Mouse (Mus musculus) cerebellum, adult 9-11 months (tissue): ENCODE measurements around the gene Zfp174.
"Not testable (repeated sequence)": the region's sequence is repeated elsewhere in the genome, so short reads cannot be mapped to it uniquely, and the experiment has no call there.

Source experiments
- DNase-seq: peaks from one replicate; pipeline ENCODE4 v3.0.0; 2022

Zfp174 gene

DNA sequence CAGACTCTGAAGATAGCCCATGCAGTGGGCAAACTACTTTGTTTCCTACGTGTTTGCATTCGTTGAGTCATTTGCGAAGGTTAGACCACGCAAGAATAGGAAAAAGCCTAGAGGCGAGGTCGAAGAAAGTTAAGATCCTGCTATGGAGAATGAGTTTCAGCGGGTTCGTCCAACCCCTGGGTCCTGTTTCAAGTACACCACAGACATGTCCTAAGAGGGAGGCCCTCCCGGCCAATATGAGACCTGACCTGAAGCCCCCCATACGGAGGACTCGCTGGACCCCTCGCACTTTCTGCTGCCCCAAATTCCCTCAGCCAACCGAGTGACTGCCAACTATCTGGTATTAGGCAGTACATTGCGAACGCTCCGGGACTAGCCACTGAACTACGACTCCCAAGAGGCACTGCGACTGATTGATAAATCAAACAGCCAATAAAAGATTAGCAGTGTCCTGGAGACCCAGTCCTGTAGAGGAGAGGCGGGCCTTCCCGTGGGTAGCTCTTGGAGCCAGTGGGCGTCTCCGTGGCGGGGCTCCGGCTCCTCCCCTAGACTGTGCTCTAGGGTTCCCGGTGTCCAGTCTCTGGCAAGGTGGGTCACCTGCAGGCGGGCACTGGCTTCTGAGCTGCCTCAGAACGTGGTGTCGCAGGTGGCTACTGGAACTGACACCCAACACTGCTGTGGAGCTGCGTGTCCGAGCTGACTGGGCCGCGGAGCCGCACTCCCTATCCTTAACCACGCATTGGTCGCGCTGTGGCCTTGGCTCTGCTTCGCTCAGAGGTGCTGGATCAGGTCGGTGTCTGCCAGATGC lies at the start of gene Zfp174:
Gene Zfp174, plus strand, starts transcription at position 558 of the 808 bp plus-strand sequence.
- DNase-seq: peak; percentile 98

DNA sequence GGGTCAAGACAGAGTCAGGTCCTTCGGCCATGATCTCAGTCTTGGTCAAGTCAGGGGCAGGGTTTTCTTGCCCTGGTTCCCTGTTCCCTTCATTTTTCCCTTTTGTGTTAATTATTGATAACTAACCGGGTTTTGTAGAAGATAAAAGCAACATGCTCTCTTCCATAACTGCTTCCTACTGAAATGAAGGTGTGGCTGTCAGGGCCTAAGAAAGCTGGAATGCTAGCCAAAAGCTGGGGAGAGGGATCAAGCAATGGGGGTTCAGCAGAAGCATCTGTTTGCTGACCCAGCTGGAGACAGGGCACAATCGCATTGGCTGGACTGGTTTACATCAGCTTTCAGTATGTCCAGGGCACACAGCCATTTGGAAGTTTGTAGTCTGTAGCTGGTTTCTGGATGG lies 38.9 kb upstream of the Zfp174 start:
- no peak for DNase-seq

DNA sequence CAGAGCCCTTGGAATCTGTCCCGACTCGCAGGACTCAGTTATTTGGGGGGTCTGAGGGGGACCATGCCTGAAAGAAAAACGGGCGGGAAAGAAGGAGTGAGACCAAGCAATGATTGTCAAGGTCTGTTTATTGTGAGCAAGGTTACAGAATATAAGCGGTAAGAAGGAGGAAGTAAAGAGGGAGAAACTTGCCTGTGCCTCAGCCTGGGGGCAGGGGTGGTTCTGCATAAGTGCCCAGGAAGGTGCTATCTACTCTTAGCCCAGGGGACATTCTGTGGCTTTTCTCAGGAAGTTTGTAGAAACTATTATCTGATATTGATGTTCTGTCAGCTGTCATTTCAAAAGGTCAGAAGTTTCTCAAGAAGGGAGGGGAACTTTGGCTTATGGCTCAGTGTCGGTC lies 32.4 kb upstream of the Zfp174 start:
- DNase-seq: not testable (repeated sequence)

DNA sequence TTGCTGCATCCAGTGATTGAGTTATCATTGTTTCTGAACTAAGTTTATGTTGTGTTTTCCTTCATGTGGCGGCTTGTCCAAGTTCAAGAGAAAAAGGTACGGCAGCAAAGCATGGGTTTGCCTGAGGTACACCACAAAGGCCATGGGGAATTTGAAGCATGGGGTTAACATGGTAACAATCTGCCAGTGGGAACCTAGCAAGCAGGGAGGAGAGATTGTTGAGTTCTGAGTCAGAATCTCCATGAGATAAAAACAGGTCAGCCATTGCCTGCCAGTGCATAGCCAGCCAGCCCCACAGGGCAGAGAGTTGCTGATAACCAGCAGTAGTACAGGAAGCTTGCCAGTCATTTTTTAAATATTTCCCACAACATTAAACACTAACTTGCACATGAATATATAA lies 26.9 kb upstream of the Zfp174 start:
- DNase-seq: no peak

DNA sequence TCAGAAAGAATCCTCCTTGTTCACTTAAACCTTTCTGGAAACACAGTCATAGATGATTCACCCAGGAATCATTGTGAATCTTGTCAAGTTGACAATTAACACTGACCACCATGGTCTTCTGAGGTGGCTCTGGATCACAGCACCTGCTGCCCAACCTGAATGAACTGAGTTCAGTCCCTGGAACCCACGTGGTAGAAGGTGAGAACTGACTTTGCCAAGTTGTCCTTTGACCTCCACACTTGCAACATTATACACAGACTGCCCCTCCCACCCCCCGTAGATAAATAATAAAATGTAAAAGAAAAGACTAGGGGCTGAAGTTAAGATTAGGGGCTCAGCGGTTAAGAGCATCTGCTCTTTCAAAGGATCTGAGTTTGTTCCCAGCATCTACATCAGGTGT lies 19.0 kb upstream of the Zfp174 start:
- no peak for DNase-seq

DNA sequence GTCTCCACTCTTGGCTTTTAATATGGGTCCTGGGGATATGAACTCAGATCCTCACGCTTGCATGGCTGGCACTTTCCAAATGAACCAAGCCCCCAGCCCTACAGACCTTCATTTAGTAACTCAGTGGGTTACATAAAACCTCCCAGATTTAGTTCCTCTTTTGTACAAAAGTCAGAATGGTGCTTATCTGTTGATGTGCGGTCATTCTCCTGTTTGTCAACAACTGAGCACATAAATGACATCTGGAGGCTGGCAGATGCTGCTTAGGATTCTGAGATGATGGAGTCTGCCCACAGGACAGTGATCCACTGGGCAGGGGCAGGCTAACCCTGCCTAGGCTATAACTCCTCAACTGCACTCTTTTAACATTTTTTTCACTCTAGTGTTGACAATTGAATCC lies 17.3 kb upstream of the Zfp174 start:
- no peak for DNase-seq

DNA sequence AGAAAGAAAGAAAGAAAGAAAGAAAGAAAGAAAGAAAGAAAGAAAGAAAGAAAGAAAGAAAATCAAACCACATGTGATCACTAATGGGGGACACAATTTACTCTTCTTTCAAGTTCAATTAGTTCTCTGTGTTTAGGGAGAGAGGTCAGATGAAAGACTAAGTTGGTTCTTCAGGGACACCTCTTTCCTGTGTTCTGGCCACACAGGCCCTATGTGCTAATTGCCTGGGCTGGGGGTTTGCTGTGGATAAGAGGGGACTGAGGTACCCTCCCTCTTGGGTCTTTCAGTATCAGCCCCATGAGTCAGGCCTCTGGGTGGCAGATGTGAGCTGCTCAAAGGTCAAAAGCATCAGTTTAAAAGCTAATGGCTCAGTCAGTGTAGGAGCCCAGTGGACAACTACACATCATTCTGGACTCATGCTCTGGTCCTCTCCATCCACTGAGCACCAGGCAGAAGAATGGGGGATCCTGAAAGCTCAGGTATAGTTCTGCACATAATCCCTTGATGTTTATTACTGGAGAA lies 16.4 kb upstream of the Zfp174 start, which contains the start of gene Olfr15:
Gene Olfr15, plus strand, starts transcription at position 291 of the 522 bp plus-strand sequence.
- no peak for DNase-seq

DNA sequence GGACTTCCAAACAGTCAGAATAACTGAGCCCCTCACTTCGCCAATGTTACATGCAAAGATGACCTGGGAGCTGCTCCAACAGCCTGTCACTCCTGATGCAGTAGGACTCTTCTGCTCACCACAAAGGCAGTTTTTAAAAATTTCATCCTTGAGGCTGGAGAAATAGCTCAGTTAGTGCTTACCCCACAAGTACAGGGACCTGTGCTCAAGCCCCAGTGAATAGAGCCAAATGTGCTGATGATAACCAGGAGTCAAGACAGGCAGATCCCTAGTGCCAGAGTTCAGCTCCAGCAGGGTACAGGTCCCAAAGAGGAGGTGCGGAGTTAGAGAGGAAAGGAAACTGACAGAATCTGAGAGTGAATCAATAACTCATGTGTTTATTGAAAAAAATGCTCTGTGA lies 11.6 kb upstream of the Zfp174 start:
- no peak for DNase-seq

DNA sequence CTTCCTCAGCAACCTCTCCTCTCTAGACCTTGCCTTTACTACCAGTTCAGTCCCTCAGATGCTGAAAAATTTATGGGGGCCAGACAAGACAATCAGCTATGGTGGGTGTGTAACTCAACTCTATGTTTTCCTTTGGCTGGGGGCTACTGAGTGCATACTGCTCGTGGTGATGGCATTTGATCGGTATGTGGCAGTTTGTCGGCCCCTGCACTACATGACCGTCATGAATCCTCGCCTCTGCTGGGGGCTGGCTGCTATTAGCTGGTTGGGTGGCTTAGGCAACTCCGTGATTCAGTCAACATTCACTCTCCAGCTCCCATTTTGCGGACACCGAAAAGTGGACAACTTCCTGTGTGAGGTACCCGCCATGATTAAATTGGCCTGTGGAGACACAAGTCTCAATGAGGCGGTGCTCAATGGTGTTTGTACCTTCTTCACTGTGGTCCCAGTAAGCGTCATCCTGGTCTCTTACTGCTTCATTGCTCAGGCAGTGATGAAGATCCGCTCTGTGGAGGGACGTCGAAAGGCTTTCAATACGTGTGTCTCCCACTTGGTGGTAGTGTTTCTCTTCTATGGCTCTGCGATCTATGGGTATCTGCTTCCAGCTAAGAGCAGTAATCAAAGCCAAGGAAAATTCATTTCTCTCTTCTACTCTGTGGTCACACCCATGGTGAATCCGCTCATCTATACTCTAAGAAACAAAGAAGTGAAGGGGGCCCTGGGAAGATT lies 7.7 kb upstream of the Zfp174 start:
- no peak for DNase-seq

DNA sequence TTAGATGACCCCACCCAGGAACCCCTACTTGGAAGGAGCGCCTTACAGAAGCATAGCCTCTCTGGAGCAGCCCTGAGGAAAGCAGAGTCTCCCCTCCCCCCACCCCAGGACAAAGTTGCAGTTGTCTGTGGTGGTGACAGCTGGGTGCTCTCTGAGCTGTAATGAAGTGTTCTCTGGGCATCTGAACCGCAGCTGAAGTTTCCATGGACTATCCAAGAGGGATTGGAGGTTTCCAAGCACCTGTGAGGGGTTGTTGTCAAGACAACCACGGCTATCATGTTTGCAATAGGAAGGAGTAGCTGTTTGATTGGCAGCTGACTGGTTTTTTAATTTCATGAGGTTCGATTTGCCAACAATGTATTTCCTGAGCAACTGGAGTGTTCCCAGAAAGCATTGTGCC lies 4.1 kb upstream of the Zfp174 start:
- no peak for DNase-seq

DNA sequence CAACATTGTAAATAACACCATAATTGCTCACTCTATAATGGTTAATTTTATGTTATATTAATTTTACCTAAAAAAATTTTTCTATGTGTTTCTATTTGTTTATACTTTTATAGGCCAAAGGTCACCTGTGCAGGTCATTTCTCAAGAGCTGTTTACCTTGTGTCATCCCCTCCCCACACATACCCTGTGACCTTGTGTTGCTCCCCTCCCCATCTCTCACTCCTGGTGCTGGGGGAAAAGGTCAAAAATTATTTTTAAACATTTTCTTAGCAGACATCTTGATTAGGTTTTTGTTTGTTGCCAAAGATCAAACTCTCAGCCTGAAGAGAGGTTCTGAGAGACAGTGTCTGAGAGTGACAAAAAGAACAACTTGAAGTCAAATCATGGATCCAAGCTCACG lies 3.3 kb upstream of the Zfp174 start:
- DNase-seq: no peak

DNA sequence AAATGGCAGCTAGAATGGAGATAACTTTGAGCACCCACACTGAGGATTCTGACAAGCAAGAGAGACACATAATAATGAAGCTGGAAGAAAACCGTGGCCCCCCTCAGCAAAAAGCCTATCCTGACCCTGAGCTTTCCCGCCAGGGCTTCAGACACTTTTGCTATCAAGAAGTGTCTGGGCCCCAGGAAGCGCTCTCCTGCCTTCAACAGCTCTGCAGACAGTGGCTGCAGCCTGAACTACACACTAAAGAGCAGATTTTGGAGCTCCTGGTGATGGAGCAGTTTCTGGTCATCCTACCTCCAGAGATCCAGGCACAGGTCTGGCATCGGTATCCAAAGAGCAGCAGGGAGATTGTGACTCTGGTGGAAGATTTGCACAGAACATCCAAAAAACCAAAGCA lies 803 bp downstream of the Zfp174 start:
- no peak for DNase-seq

DNA sequence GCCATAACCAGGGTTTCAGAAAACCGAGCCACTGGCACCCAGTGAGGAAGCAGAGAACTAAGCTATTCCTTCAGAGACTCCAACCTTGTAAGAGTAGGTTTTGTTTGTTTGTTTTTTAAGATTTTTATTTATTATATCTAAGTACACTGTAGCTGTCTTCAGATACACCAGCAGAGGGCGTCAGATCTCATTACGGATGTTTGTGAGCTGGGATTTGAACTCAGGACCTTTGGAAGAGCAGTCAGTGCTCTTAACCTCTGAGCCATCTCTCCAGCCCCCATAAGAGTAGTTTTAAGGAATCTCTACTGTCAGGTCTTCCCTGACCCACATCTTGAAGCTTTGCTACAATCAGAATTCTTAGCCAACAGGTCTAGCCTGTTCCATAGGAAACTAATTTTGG lies 1.3 kb downstream of the Zfp174 start:
- DNase-seq: no peak

DNA sequence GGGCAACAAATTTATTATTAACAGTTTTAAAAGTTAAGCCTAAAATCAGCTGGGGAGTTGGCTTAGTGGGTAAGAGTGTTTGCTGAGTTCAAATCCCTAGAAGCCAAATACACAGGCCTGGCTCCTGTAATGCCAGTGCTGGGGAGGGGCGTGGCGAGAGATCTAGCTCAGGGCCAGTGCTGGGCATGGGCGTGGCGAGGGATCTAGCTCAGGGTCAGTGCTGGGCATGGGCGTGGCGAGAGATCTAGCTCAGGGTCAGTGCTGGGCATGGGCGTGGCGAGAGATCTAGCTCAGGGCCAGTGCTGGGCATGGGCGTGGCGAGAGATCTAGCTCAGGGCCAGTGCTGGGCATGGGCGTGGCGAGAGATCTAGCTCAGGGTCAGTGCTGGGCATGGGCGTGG lies 4.2 kb downstream of the Zfp174 start:
- not testable (repeated sequence) for DNase-seq

DNA sequence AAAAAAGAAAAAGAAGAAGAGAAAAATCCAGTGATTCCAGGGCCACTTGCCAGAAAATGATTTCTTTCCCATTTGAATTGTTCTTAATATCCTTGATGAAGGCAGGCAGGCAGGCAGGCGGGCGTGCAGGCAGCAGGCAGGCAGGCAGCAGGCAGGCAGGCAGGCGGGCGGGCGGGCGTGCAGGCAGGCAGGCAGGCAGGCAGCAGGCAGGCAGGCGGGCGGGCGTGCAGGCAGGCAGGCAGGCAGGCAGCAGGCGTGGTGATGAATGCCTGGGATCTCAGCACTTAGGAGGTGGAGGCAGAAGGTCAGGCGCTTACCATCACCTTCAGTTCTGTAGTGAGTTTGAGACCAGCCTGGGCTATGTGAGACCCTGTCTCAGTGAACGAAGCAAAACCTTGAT lies 5.5 kb downstream of the Zfp174 start:
- no peak for DNase-seq

DNA sequence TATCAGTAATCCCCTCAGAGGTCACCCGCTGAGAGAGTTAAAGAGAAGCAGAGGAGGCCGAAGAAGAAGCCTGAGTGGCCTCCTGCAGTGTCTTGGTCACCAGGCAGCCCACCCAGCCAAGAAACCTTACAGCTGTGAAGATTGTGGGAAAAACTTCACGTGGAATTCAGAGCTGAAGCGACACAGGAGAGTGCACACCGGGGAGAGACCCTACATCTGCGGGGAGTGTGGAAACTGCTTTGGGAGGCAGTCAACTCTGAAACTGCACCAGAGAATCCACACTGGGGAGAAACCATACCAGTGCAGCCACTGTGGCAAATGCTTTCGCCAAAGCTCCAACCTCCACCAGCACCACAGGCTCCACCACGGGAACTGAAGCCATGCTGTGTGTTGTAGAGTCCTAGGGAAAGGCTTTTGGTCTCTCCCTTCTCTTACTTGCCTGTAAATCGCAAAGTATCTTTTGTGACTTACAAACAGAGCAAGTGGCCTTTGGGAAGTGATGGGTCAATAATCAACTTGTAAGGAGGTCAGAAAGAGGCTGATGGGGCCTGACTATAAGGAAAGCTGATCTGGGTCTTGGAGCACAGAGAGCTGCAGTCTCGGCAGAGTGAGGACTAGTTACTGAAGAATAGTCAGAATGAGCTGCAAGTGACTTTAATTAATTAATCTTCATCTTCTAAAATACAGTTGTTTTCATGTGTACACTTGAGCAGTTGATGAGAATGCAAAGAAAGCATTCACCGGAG lies 7.5 kb downstream of the Zfp174 start:
- no peak for DNase-seq

DNA sequence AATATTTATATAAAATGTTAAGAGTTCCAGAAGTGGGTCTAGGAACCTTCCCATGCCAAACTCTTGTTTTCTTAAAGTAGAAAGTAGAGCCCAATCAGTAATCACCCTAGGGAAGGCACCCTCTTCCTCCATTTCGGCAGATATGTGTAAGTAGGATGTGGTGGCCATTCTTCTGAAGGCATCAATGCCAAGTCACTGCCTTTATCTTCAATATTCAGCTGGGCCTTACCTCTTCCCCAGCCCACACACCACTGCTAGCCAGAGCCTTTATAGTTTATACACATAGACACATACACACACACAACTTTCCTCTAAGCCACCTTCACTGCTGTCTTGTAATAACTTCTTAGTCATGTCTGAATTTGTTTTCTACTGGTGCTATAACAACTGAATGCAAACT lies 8.7 kb downstream of the Zfp174 start:
- no peak for DNase-seq

DNA sequence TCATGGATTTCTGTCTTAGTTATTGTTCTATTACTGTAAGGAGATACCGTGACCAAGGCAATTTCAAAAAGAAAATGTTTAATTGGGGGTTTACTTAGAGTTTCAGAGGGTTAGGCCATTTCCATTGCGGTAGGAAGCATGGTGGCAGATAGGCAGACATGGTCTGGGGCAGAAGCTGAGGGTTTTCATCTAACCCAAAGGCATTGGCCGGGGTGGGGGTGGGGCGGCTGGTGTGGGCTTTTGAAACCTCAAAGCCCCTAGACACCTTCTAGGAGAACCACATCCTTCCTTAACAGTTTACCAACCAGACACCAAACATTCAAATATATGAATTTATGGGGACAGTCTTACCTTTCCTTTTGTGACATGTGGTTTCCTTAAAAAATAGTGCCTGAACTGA lies 12.2 kb downstream of the Zfp174 start:
- DNase-seq: no peak

DNA sequence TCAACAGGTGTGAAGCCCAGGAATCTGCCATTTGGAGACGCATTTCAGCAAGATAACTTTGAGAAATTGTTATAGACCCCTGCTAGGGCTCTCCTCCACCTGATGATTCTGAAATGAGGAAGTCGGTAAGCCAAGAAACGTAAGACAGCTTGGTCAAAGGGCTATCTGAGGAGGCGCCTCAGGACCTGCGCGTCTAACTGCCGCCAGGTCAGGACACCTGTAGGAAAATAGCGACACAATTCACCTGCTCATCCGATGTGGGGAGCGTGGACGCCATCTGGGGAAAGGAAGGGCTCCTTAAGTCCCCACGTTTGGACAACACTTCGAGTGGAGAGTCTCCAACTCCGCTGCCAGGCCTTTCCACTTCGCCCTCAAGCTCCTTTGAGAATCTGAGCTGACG lies 24.7 kb downstream of the Zfp174 start:
- DNase-seq: no peak

DNA sequence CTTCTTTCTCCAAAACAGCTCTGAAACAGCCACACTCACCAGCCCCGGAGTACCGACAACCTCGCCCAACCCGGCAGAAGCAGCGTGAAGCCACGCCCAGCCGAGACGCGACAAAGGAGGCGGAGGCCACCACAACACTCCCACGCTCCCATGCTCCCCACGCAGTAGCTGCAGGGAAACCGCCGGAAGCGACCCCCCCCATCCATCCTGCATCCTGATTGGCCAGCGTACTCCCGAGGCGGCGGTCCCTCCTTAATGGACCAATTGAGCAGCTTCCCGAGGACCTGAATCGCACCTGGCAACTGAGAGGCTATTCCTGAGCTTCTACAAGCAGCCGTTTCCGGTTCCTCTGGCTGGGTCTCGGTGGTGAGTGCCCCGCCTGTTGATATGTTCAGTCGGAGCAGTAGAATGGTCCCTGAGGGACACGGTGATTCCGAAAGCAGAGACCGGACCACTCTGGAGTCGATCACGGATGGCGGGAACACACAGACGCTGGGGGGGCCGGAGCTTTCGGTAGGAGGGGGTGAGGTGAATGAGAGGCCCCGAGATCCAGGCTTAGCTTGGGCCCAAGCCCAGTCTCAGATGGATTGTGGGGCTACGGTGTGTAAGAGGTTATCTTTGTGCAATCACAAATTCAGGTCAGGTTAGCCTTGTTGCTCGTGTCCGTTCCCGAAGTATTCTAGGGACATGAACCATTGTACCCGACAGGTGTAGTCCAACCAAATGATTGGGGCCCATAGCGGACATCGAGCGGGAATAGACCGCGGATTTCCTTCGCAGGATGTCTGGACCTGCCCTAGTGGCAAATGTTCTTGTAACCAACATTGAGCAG lies 25.4 kb downstream of the Zfp174 start, which contains the start of gene Naa60:
Gene Naa60, plus strand, starts transcription at position 160 of the 832 bp plus-strand sequence.
- peak; percentile 93 for DNase-seq

DNA sequence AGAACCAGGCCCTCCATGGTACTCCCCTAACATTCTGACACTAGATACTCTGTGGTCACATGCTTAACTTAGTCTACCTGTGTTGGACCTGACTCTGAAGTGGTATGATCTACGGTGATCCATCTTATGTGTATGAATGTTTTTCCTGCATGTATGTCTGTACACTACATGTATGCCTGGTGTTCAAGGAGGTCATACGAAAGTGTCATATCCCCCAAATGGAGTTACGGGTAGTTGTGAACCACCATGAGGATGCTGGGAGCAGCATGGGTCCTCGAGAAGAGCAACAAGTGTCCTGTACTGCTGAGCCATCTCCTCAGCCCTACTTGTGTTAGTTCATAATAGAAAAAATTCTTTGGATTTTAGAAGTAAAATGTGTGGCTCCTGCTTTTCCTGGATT lies 29.3 kb downstream of the Zfp174 start:
- DNase-seq: no peak
